Mouse (Mus musculus) natural killer cell, adult 2 months (primary cell): ENCODE results near the gene D13Ertd608e.
"Not testable (repeated sequence)": the region's sequence is repeated elsewhere in the genome, so short reads cannot be mapped to it uniquely, and the experiment has no call there.

ENCODE experiments used
- DNase-seq, 2 experiments: peaks; one replicate each; pipeline ENCODE4 v3.0.0; 2022; ENCODE audit warnings: low spot score in 2 of 2

The D13Ertd608e gene

GRCm38 (mm10) chr13:119835320-119836056 lies at the start of gene D13Ertd608e:
D13Ertd608e (plus strand) TSS chr13:119836006.
- DNase-seq: peak; percentile 32 to 48

DNA sequence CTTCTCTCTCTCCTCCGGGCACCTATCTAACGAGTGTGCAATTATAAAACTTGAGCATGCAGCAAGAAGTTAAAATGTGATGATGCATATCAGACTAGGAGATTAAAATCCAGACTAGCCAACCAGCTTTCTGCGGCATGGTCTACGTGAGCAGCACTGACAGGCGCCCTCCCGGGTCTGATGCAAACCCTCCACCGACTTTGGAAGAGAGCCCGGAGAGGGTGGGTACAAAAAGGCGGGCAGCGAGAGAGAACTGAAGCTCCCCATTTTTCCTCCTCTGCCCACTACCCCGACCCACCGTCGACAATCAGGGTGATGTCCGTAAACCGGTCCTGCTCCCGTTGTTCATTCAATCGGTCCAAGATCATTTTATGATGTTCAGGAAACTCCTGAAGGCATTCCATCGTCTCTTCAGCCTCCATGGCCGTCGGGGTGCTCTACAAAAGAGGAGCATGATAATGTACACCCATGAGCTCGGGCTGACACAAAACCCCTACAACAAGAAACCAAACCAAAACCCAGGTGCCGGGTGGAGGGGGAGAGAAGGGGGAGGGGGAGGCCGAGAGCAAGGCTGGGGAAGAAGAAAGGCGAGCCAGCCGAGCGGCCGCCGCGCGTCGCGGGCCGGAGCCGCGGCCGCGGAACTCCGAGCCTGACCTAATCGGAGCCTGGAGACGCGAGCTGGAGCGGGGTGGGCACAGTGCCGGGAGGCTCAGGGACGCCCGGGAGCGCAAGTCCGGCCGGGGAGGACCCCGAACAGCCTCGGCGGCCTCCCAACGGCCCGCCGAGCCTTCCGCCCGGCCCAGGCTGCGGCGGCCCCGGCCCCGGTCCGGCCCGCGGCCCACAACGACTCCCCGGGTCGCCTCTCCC lies 45.7 kb upstream of the D13Ertd608e start:
- DNase-seq: peak in 1 of 2 experiments; percentile 14

GRCm38 (mm10) chr13:119790761-119791579 lies 44.8 kb upstream of the D13Ertd608e start, which contains the start of gene Zfp131:
Zfp131 (minus strand) TSS chr13:119790889.
- peak; percentile 84 to 90 for DNase-seq

GRCm38 (mm10) chr13:119791580-119792135 lies 44.1 kb upstream of the D13Ertd608e start:
- DNase-seq: no peak

- DNase-seq: no peak
Observed at GRCm38 (mm10) chr13:119792791-119793404, 42.9 kb upstream of the D13Ertd608e start.

GRCm38 (mm10) chr13:119797656-119798055 lies 38.1 kb upstream of the D13Ertd608e start:
- no peak for DNase-seq

- no peak for DNase-seq
Observed at GRCm38 (mm10) chr13:119808937-119809336, 26.9 kb upstream of the D13Ertd608e start.

DNA sequence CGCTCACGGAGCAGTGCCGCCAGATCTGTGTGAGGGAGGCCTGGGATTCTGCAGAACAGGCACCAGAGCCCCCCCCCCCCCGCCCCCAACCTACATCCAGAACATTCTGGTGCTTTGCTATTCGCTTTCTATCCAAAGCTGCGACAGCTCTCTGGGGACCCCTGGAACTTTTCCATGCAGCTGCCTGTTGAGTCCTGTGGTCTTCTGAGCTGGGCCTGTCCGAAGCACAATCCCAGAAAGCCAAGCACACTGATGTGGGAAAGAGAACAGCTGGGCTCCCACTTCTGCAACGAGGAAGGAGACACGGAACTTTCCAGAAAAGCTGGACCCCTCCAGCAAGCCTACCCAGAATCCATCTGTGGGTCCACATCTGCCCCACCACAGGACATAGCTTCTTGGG lies 25.8 kb upstream of the D13Ertd608e start:
- DNase-seq: no peak

DNA sequence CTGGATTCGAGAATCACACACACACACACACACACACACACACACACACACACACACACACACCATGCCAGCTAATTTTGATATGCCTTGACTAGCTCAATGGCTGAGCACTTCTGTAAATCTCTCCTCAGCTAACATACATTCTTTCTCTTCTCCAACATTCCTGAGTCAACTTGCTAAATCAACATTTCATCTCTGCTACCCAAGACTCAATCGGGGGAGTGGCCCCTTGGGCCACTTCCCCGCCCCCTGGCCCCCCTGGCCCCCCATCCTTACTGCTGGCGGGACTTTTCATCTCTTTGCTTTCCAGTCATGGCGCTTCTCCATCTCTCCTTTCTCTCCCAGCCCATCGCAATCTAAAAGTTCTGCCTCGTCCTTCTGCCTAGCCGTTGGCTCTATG lies 19.0 kb upstream of the D13Ertd608e start:
- DNase-seq: no peak

DNA sequence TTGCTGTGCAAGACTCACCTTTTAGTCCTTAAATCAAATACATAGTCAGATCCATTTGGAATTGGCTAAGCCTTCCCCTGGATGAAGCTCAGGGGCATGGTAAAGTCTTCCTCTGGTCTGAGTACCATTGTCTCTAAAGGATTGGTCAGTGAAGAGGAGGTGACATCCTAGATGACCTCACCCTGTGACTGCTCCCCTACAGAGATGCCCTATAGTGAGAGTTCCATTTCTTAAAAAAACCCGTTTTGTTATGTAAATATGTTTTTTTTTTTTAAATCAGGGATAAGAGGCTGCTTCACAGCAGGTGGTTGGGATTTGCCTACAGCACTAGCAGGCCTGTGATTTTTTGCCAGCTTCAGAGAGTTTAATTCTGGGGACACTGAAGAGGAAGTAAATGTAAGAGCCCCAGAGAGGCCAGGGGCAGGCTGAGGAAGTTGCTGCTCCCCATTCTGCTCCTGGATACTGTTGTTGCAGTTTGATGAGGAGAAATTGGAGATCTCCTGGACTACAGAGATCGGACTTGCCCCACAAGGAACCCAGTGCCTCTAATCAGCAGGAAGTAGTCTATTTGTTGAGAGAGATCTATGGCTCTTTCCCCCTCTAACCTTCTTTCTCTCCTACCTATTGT lies 18.1 kb upstream of the D13Ertd608e start:
- no peak for DNase-seq

- not testable (repeated sequence) for DNase-seq
Observed at GRCm38 (mm10) chr13:119830116-119830515, 5.7 kb upstream of the D13Ertd608e start, which contains the start of gene AF067063. AF067063 (minus strand) TSS chr13:119830216.

DNA sequence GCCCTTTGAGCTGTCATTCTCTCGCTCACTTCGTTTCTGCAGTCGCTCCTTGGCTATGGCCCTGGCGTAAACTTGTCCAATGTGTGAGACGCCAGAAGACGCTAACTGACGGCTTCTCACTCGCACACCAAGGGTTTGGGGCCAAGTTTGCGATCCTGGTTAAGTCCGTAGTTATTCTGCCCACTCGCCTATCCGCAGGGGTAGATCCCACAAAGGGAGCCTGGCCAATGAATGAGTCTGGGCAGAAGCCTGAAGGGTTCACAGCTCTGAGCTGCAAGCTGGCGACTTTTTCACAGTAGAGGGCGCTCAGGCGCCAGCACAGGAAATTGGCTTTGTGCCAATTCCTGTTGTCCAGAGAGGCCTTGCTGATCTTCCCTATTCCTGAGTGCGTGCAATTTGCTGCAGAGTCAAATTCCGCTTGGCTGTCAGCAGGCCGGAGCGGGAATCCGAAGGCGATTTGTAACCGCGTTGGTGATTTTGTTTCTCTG lies 562 bp downstream of the D13Ertd608e start:
- DNase-seq: peak; percentile 2 to 11

- DNase-seq: peak; percentile 2 to 26
Observed at GRCm38 (mm10) chr13:119837719-119838337, 2.0 kb downstream of the D13Ertd608e start.

DNA sequence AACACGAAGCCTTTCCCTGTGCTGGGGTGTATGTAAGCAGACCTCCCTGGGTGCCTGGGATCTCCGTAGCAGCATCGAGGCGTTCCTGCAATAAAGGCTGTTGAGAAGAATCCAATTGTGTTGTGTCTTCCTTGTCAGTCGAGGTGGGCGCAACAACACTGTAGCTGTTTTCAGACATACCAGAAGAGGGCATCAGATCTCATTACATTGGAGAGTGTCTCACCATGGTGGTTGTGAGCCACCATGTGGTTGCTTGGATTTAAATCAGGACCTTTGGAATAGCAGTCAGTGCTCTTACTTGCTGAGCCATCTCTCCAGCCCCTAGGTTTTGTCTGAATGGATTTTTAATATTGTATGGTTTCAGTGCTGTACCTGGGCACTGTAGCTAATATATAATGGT lies 4.2 kb downstream of the D13Ertd608e start:
- DNase-seq: not testable (repeated sequence)

DNA sequence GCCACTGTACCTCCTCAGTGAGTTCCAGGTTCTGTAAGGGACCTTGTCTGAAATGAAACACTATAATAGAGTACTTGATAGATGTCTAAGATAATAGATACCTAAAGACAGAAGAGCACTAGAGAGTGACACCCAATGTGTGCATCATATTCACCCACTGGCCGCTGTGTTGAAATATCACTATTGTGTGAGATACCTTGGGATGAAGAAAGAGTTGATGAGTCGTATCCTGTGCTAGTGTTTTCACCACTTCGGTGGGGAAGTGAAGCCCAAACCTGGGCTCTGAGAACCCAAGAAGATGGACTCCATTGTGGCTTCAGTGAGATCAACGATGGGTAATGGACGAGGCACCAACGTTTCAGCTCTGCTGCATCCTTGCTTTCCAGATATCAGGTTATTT lies 26.6 kb downstream of the D13Ertd608e start:
- DNase-seq: not testable (repeated sequence)

DNA sequence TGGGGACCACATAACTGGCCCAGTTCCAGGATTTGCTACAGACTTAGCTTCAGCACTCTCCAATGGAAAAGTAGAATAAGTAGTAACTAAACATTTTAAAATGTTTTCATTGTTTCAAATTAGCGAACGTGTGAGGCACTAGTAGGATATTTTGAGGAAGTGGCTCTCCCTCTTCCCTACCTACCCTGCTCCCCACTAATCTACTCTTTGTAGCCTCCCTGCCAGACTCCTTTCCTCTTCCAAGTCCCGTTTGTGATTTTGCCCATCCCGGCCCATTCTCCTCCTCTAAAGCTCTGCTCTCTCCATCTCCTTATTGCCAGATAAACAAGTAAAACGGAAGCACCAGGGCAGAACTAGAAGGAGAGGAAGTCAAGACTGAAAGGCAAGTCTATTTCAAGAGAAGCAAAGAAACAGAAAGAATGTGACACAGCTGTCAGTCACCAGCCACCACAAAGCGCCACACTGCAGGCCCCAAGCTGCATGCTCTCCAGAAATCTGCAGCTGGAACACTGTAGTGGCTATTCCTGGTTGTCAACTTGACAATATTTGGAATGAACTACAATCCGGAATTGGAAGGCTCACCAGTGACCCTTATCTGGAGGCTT lies 28.7 kb downstream of the D13Ertd608e start:
- DNase-seq: not testable (repeated sequence)

DNA sequence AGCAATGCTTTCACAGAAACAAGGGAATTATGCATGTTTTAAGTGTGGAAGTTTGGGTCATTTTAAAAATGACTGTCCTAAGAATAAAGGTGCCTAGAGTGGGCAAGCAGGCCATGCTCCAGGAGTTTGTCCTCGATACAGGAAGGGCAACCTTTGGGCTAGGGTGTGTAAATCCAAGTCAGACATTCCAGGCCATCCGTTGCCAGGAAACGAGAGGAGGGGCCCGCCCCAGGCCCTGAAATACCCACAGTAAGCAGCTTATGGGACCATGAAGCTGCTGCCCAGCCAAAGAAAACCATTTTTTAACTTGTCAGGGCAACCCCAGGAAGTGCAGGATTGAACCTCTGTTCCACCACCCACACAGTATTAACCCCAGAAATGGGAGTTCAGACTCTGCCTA lies 51.1 kb downstream of the D13Ertd608e start:
- not testable (repeated sequence) for DNase-seq

DNA sequence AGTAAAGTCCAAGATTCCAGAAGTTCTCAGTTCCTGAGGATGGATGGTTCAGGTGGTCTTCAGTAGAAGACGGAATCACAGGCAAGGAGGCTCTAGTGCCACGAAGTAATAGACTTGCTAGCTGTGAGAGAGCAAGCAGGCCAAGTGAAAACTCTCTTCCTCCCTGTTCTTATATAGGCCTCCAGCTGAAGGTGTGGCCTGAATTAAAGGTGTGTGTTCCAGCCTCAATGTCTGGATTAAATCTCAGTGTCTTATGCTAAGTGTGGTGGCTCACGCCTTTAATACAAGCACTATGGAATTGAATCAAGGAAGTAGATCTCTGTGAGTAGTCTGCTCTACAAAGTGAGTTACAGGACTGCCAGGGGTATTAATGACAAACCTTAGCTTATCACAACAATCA lies 58.9 kb downstream of the D13Ertd608e start, which contains the start of gene Tcstv1:
Gene Tcstv1, minus strand, starts transcription at position 101 of the 400 bp plus-strand sequence.
- not testable (repeated sequence) for DNase-seq
